29 mouse cellular contexts compared by ENCODE assay signal in the genomic region with DNA sequence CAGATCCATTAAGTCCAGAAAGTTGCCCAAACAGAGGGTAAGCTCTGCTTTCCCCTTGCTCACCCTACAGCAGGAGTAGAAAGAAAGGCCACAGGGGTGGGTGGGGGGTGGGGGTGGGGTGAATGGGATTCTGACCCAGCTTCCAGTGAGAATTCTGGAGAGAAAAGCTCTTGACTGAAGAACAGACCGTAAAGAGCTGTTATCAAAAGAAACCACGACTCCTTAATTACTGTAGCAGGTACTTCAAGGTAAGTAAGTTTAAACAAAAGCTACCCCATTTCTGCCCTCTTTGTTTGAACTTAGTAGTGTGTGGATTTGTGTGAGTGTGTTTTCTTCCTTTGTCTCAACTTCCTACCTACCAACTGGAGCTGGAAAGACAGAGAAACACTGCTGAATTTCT. TPM values are rescaled to one million over a fixed set of nuclear protein-coding genes. Genes with fewer than 3 reads are reported as not detected.
"Had no signal": no experiment of that assay in that cellular context is flagged by ENCODE, and none has a peak within 500 bp of the region (broad histone marks: within the 10 kb centered on the region; RNA-seq: fewer than 3 reads in every experiment).

No protein-coding gene starts in this region.

- H3K9me3 ChIP-seq: heart, embryonic 13.5 days; heart, embryonic 15.5 days; hindbrain, embryonic 13.5 days; hindbrain, embryonic 15.5 days; kidney, embryonic 15.5 days; limb, embryonic 13.5 days; limb, embryonic 15.5 days had no signal

- H3K4me3 ChIP-seq: heart, adult 2 months; heart, embryonic 13.5 days; heart, embryonic 15.5 days; hindbrain, embryonic 13.5 days; hindbrain, embryonic 15.5 days; kidney, embryonic 15.5 days; limb, embryonic 13.5 days; limb, embryonic 15.5 days had no signal

- DNase-seq: gastrocnemius, postnatal 14 days; gastrocnemius, postnatal 36 days; heart, adult 11 months; heart, adult 2 months; heart, postnatal 14 days; heart, postnatal 36 days; kidney, adult 11 months; kidney, adult 2 months; kidney, adult 9 months; kidney, postnatal 14 days; kidney, postnatal 36 days; layer of hippocampus, adult 9-11 months; layer of hippocampus, postnatal 36 days; left cerebral cortex, postnatal 4 days had no signal

- H3K4me1 ChIP-seq: heart, embryonic 13.5 days; heart, embryonic 15.5 days; hindbrain, embryonic 13.5 days; hindbrain, embryonic 15.5 days; kidney, embryonic 15.5 days; limb, embryonic 13.5 days; limb, embryonic 15.5 days had no signal

- H3K4me2 ChIP-seq: heart, embryonic 11.5 days; heart, embryonic 13.5 days; heart, embryonic 15.5 days; hindbrain, embryonic 13.5 days; hindbrain, embryonic 15.5 days; kidney, embryonic 15.5 days; limb, embryonic 13.5 days; limb, embryonic 15.5 days had no signal

- H3K9ac ChIP-seq: heart, embryonic 13.5 days; heart, embryonic 15.5 days; hindbrain, embryonic 13.5 days; hindbrain, embryonic 15.5 days; kidney, embryonic 15.5 days; limb, embryonic 13.5 days; limb, embryonic 15.5 days had no signal

- H3K27ac ChIP-seq: heart, adult 2 months; heart, embryonic 13.5 days; heart, embryonic 15.5 days; hindbrain, embryonic 13.5 days; hindbrain, embryonic 15.5 days; hindbrain, postnatal 0 days; kidney, embryonic 15.5 days; kidney, postnatal 0 days; limb, embryonic 13.5 days; limb, embryonic 15.5 days had no signal

- ATAC-seq: hindbrain, postnatal 0 days; intestine, embryonic 16.5 days had no signal

- H3K27me3 ChIP-seq: heart, embryonic 13.5 days; heart, embryonic 15.5 days; hindbrain, embryonic 13.5 days; hindbrain, embryonic 15.5 days; kidney, embryonic 15.5 days; limb, embryonic 13.5 days; limb, embryonic 15.5 days had no signal

- H3K36me3 ChIP-seq: heart, embryonic 13.5 days; heart, embryonic 15.5 days; hindbrain, embryonic 13.5 days; hindbrain, embryonic 15.5 days; kidney, embryonic 15.5 days; limb, embryonic 13.5 days; limb, embryonic 15.5 days had no signal

RNA-seq across cellular contexts. Expression of gene Slco4c1, which starts 23.4 kb away (rescaled TPM):
- total RNA-seq: gastrocnemius, adult 18-20 months; gastrocnemius, adult 8-10 months; gastrocnemius, postnatal 14 days; gastrocnemius, postnatal 36 days; heart, adult 2 months; heart, postnatal 36 days had no signal
- polyA plus RNA-seq: heart, embryonic 11.5 days; hindbrain, embryonic 11.5 days; limb, embryonic 11.5 days; limb, embryonic 13.5 days; limb, embryonic 15.5 days had no signal
